Mouse (Mus musculus) midbrain, embryonic 13.5 days (tissue): Measurements from ENCODE around the gene Coro6. TPM values are rescaled to one million over a fixed set of nuclear protein-coding genes. Genes with fewer than 3 reads are reported as not detected.

ENCODE experiments used
- ATAC-seq: fragments of 200-750 bp; cut with Nextera tagmentation; 2 replicates; pipeline ENCODE4 v1.8.0; 2017; ENCODE audit warnings: mild to moderate bottlenecking, moderate TSS enrichment, moderate library complexity
- H3K27ac ChIP-seq: fragments of 300-500 bp; sonication (generic); 2 replicates; pipeline ENCODE4 v1.5.1; 2015; ENCODE audit warnings: inconsistent platforms, mild to moderate bottlenecking, moderate library complexity
- H3K27me3 ChIP-seq: fragments of 300-500 bp; sonication (generic); 2 replicates; pipeline ENCODE4 v1.6.1; 2015; ENCODE audit warnings: mild to moderate bottlenecking, inconsistent platforms
- H3K36me3 ChIP-seq: fragments of 300-500 bp; sonication (generic); 2 replicates; pipeline ENCODE4 v1.6.1; 2015; ENCODE audit warnings: mild to moderate bottlenecking, inconsistent platforms
- H3K4me1 ChIP-seq: fragments of 300-500 bp; sonication (generic); replicated peaks from 2 replicates; pipeline ENCODE4 v1.6.1; 2015; ENCODE audit warnings: inconsistent platforms
- H3K4me2 ChIP-seq: fragments of 300-500 bp; sonication (generic); replicated peaks from 2 replicates; pipeline ENCODE4 v1.6.1; 2015; ENCODE audit warnings: moderate library complexity, mild to moderate bottlenecking, inconsistent platforms
- H3K4me3 ChIP-seq: fragments of 300-500 bp; sonication (generic); replicated peaks from 2 replicates; pipeline ENCODE4 v1.5.1; 2015; ENCODE audit warnings: mild to moderate bottlenecking, inconsistent platforms
- H3K9ac ChIP-seq: fragments of 300-500 bp; sonication (generic); replicated peaks from 2 replicates; pipeline ENCODE4 v1.6.1; 2015; ENCODE audit warnings: mild to moderate bottlenecking, inconsistent platforms
- H3K9me3 ChIP-seq: fragments of 300-500 bp; sonication (generic); 2 replicates; pipeline ENCODE4 v1.6.1; 2016; ENCODE audit warnings: mild to moderate bottlenecking, inconsistent platforms
- whole genome bisulfite sequencing: fragments of 180-500 bp; shearing (Covaris S2); methylation state at CpG from one replicate; pipeline ENCODE4 v1.1.7; 2015; 5-methylcytosine and 5-hydroxymethylcytosine counted together
- polyA plus RNA-seq: library from polyadenylated mRNA; unstranded; fragments of >200 nt; fragmentation: Nextera tagmentation; extraction: Ambion mirVana; gene quantifications from 2 replicates; pipeline ENCODE4 v1.2.1, GENCODE M21; 2015

Coro6 gene
- polyA plus RNA-seq = 0.06 TPM in 1 of 2 replicates, not detected in the other

DNA sequence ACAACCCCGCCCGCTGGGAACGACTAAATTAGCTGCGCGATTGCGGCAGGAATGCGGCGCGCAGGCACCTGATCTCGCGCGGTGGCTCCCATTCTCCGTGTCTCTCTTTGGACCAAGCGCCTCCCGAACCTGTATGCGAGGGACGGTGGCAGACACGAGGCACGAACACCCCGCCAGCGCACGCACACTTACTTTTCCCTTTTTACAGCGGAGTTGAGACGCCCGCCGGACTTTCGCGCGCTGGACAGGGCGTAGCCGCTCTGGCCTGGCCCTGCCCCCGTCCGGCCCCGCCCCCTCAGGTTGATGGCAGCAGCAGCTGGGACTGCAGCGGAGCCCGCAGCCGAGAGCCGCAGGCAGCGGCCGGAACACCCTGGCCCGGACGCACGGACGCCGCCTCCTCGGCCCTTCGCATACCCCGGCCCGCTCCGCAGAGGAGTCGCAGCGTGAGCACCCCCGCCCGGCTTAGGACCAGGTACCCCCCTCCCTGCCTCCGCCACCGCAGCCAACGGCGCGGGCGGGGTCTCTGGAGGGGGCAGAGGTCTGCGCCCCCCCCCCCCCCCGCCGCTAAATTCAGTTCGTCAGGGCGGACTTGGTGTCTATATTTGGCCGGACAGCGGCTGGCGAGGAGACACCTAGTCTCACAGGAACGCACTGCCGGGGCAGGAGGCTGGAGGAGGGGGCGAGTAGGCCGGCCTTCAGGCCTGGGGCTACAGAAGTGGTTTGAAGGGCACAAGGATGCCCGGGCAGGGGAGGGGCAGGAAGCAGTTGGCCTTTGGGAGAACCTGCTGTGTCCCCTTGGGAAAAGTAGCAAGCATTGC lies at the start of gene Coro6:
Gene Coro6, plus strand, starts transcription at position 129 of the 818 bp plus-strand sequence.
- no peaks in the 10 kb centered on the region for H3K9me3 ChIP-seq
- H3K4me2 ChIP-seq = peak within 1 kb of the TSS; percentile 99
- peak; percentile 77 for ATAC-seq
- peaks cover 74% of the 10 kb centered on the region for H3K27me3 ChIP-seq
- peaks cover 15% of the 10 kb centered on the region for H3K4me1 ChIP-seq
- H3K4me3 ChIP-seq = peak within 1 kb of the TSS; percentile 54
- no peak within 1 kb of the TSS for H3K27ac ChIP-seq
- peak within 1 kb of the TSS; percentile 75 for H3K9ac ChIP-seq
- WGBS = under 1% methylated on average over 69 of the region's 73 CpGs
- peaks cover 7% of the 10 kb centered on the region; the same call in 1 of the 2 replicates for H3K36me3 ChIP-seq

DNA sequence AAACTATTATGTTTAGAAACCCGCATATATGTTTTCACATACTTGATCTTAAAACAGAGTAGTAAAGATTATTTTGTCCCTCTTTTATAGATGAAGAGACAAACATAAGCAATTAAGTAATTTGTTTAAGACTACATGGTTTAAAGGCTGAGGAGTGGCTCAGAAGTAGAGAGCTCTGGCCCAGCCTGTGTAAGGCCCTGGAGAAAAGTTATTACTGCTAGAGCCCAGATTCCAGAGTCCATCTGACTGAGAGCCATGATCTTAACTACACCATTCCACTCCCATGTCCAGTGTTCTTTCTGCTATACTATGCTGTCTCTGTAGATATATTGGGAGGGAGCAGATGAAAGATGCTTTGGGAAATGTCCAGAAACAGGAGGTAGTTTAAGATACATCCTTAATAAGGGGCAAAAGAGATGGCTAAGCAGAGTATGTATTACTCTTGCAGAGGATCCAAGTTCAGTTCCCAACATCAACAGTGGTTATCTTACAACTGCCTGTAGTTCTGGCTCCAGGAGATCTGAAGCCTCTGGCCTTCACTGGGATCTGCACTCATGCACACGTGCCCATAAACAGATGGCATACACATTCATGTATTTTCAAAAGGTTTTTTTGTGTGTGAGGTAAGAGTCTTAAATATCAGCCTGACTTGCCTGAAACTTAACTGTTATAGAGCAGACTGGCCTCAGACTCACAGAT lies 47.9 kb upstream of the Coro6 start:
- H3K4me1 ChIP-seq = no peaks in the 10 kb centered on the region
- no peak overlapping the region for H3K27ac ChIP-seq
- H3K4me3 ChIP-seq = no peak overlapping the region
- H3K27me3 ChIP-seq = no peaks in the 10 kb centered on the region
- H3K4me2 ChIP-seq = no peak overlapping the region
- H3K9me3 ChIP-seq = no peaks in the 10 kb centered on the region
- ATAC-seq = no peak
- H3K36me3 ChIP-seq = no peaks in the 10 kb centered on the region
- no peak overlapping the region for H3K9ac ChIP-seq
- WGBS = 90% methylated on average over 2 of the region's 2 CpGs

DNA sequence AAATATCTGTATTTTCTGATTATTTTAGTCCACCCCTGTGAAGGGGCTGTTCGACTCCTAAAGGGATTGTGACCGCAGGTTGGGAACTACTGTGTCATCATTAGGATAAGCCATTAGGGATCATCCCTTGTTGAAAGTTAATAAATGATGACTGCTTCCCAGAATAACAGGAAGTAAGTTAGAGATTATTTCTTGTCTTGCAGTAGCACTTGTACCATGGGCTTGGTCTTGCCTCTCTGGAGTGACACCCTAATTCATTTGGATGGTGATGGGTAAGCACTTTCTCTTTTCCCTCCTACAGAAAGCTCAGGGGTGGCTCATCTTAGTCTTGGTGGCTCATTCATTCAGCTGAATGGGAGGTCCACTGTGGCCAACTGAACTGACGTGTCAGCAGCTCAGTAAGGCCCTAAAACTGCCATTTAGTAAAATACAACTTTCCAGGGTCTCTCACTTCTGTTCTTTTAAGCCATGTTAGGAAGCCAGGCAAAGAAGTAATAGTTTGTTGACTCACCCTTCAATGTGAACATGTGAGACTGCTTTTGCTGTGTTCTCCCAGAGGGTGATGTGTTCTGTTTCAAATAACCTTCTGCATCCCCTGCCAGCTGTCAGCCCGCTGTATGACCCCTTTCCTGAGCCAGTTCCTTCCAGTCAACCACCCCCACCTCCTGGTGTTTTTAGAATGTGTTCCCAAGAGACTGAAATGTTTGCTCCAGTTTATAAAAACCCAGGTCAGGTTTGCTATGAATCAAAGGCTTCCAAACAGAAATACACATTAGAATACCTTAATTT lies 45.8 kb upstream of the Coro6 start:
- Histone ChIP-seq H3K4me1 (no peaks in the 10 kb centered on the region), H3K9me3 (no peaks in the 10 kb centered on the region), H3K36me3 (peaks cover 4% of the 10 kb centered on the region), H3K4me3 (no peak overlapping the region), H3K27ac (no peak overlapping the region), H3K4me2 (no peak overlapping the region), H3K27me3 (no peaks in the 10 kb centered on the region), H3K9ac (no peak overlapping the region)
- 84% methylated on average over 4 of the region's 4 CpGs for WGBS
- no peak for ATAC-seq

DNA sequence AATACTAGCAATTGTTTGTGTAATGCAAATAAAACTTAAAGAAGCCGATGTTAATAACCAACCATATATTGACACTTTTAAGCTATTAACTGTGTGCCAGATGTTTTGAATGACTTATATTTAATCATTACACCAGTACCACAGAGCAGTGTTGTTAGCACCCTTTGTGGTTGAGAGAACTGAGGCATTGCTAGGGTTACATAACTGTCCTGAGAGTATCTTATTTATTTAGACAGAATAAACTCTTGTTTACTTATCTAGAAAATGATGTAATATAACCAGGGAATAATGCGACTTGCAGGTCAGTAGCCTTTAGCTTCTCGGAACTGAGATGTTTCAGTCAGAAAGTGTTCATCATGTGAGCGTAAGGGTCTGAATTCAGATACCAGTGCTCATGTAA lies 44.2 kb upstream of the Coro6 start:
- no peak overlapping the region for H3K9ac ChIP-seq
- no peaks in the 10 kb centered on the region for H3K9me3 ChIP-seq
- peaks cover 17% of the 10 kb centered on the region for H3K36me3 ChIP-seq
- no peak for ATAC-seq
- 98% methylated on average over 4 of the region's 4 CpGs for WGBS
- no peaks in the 10 kb centered on the region for H3K27me3 ChIP-seq
- no peak overlapping the region for H3K4me3 ChIP-seq
- no peaks in the 10 kb centered on the region for H3K4me1 ChIP-seq
- no peak overlapping the region for H3K27ac ChIP-seq
- no peak overlapping the region for H3K4me2 ChIP-seq

DNA sequence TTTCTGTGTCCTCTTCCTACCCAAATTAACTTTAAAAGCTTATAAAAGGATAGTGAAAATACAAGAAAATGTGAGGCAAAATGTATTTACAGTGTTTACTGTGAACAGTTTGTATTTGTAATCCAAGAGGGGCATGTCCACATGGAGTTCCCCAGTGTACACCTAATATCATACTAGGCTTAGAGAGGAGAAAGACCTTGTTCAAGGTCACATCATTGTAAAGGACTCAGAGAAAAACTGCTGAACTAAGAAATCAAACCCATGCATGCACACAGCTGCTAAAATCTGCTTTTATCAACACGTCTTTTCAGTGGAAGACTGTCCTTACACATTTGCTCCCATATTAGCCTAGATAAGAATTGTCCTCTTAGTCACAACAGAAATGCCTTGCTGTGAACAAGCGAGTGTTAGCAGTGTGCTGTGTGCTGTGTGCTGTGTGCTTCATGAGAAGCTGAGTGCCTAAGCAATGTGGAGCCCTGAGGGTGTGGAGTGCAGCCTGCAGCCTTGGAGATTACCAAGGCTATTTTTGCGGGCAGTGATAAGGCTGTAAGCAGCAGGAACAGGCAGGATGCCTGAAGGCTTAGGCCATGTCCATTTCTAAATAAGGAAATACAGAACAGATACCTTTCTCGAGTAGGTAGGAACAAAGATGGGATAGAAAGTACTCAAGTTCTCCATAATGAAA lies 38.9 kb upstream of the Coro6 start:
- Histone ChIP-seq H3K4me1 (no peaks in the 10 kb centered on the region), H3K9ac (no peak overlapping the region), H3K36me3 (peaks cover 26% of the 10 kb centered on the region), H3K27ac (no peak overlapping the region), H3K9me3 (no peaks in the 10 kb centered on the region), H3K4me2 (no peak overlapping the region), H3K27me3 (no peaks in the 10 kb centered on the region), H3K4me3 (no peak overlapping the region)
- ATAC-seq = no peak
- WGBS = 84% methylated on average over 4 of the region's 4 CpGs

DNA sequence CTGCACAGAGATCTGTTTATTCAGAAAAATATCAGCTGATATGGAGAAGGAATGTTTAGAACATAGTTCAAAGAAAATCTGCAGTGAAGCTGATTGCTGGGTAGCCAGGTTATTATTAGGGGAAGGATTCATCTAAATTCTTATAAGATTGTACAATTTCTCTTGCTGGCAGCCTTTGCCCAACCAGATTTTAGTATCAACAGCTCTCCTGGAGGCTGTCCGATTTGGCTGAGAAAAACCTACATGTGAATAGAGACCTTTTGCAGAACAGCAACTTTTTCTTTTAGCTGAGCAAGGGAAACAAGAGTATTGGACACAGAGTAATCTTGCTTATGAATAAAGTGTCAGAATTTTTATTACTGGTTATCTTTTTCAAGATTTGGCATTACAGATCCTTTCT lies 33.8 kb upstream of the Coro6 start:
- H3K4me2 ChIP-seq = no peak overlapping the region
- H3K4me1 ChIP-seq = no peaks in the 10 kb centered on the region
- ATAC-seq = no peak
- no peak overlapping the region for H3K27ac ChIP-seq
- H3K4me3 ChIP-seq = no peak overlapping the region
- no peaks in the 10 kb centered on the region for H3K27me3 ChIP-seq
- H3K36me3 ChIP-seq = peaks cover 12% of the 10 kb centered on the region
- no peak overlapping the region for H3K9ac ChIP-seq
- no peaks in the 10 kb centered on the region for H3K9me3 ChIP-seq
- 93% methylated on average over 1 of the region's 1 CpGs for WGBS

DNA sequence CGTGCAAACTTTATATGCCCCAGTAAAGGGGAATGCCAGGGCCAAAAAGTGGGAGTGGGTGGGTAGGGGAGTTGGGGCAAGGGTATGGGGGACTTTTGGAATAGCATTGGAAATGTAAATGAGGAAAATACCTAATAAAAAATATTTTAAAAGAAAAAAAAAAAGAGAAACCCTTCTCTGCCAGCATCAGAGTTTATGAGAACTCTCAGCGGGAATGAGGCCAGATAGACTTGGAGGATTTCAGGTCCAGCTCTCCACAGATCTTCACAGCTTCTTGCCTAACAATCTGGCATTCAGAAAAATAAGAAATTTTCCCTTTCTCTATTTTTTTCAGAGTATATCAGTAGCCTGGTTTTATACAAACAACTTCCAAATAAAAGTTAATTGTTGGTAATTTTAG lies 25.2 kb upstream of the Coro6 start:
- no peaks in the 10 kb centered on the region for H3K27me3 ChIP-seq
- H3K27ac ChIP-seq = no peak overlapping the region
- no peak for ATAC-seq
- 95% methylated on average over 2 of the region's 2 CpGs for WGBS
- no peaks in the 10 kb centered on the region for H3K4me1 ChIP-seq
- peaks cover 35% of the 10 kb centered on the region for H3K36me3 ChIP-seq
- H3K4me2 ChIP-seq = no peak overlapping the region
- H3K9me3 ChIP-seq = no peaks in the 10 kb centered on the region
- no peak overlapping the region for H3K4me3 ChIP-seq
- H3K9ac ChIP-seq = no peak overlapping the region

DNA sequence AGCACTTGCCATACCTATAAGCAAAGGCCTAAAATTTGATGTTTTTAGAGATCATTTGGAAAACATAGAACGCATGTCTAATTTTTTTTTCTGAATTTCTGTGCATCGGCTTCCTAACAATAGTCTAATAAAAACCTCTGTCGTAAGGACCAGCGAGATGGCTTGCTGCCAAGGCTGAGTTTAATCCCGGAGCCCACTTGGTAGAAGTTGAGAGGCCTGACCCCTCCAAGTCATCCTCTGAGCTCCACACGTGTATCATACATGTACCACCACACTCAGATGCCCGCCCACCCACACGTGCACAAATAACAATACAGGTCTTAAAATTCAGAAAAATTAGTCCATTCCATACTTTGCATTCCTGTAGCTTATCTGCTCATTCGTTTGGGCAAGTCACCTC lies 22.1 kb upstream of the Coro6 start:
- WGBS = 89% methylated on average over 9 of the region's 9 CpGs
- Histone ChIP-seq H3K4me3 (no peak overlapping the region), H3K4me2 (no peak overlapping the region), H3K9me3 (no peaks in the 10 kb centered on the region), H3K4me1 (no peaks in the 10 kb centered on the region), H3K27me3 (no peaks in the 10 kb centered on the region), H3K36me3 (peaks cover 49% of the 10 kb centered on the region), H3K27ac (no peak overlapping the region), H3K9ac (no peak overlapping the region)
- ATAC-seq = no peak

DNA sequence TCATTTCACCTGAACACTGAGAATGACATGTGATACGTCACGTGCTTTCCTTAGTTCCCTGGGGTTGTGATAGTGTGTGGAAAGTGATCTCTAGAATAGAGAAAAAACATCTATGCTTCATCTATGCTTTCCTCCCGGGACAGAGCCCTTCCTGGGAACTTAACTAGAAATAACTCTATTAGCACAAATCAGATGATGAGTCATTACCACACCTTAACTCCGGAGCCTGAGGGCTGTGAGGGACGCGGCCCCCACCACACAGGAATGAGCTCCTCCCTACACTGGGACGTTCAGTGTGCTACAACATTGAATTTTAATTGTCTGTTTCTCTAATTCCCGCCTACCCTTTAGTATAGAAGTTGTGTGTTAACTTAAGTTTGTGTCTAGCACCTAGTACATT lies 21.2 kb upstream of the Coro6 start:
- Histone ChIP-seq H3K4me2 (no peak overlapping the region), H3K27me3 (no peaks in the 10 kb centered on the region), H3K9me3 (no peaks in the 10 kb centered on the region), H3K36me3 (peaks cover 50% of the 10 kb centered on the region), H3K4me3 (no peak overlapping the region), H3K27ac (no peak overlapping the region), H3K4me1 (no peaks in the 10 kb centered on the region), H3K9ac (no peak overlapping the region)
- ATAC-seq = no peak
- 88% methylated on average over 8 of the region's 8 CpGs for WGBS

DNA sequence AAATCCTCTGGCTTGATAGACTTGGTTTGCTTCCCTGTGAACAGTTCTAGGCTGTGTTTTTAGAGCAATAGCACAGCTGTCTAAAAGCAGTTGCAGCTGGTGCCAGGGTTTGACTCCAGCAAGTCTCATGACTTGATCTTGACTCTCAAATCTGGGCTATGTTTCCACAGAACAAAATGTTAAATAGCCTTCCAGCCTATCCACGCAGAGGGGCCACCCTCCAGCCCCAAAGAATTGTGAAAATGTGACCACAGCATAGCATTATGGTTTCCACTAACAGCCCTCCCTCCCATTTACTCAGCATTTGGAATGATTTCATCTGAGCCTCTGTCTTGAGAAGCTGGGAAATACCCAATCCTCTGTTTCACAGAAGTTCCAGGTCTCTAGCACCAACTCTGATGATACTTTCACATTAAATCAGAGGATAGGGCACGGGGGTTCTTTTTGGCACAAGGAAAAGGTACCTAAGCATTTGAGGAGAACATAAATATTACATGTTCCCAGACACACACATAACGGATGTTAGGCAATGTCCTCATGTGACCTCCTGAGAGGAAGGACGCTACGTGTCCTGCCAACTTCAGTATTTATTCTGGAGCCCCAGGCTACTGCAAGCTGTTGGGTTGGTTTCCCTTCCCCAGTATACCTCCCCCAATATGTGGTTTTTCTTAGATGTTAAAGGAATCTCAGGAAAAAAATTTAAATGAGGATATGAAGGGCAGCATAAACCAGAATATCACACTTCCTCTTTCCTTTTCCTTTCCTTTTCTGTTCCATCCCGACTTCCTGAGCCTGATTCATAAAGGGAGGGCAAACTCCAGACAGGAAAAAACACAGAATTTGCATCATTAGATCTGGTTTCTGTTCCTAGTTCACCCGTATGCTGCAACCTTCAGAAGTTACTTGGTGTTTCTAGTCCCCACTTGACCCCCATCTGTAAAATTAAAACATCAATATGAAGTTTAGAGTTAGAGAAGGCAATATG lies 19.7 kb upstream of the Coro6 start:
- Histone ChIP-seq H3K9ac (no peak overlapping the region), H3K4me2 (no peak overlapping the region), H3K27me3 (no peaks in the 10 kb centered on the region), H3K4me3 (no peak overlapping the region), H3K9me3 (no peaks in the 10 kb centered on the region), H3K36me3 (peaks cover 49% of the 10 kb centered on the region), H3K27ac (no peak overlapping the region), H3K4me1 (no peaks in the 10 kb centered on the region)
- 89% methylated on average over 7 of the region's 7 CpGs for WGBS
- ATAC-seq = no peak

DNA sequence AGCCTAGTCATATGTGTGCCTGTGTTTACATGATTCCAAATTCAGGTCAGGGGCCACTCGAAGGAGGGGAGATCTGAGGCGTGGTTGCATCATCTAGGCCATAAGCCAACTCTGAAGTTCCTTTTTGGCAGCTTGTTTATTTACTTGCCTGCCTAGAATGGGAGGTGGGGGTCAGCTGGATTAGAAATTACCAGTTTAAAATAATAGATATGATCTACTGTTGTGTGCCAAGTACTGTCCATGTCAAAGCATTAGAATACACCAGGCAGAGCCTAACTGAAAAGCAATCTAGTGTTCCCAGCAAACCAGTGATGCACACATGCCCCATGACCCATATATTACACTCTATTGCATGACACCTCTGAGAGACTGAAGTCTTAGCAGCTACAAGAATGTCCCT lies 17.3 kb upstream of the Coro6 start:
- H3K36me3 ChIP-seq = peaks cover 41% of the 10 kb centered on the region
- no peaks in the 10 kb centered on the region for H3K27me3 ChIP-seq
- H3K9me3 ChIP-seq = no peaks in the 10 kb centered on the region
- H3K4me1 ChIP-seq = no peaks in the 10 kb centered on the region
- H3K27ac ChIP-seq = no peak overlapping the region
- no peak for ATAC-seq
- H3K4me3 ChIP-seq = no peak overlapping the region
- H3K4me2 ChIP-seq = no peak overlapping the region
- no peak overlapping the region for H3K9ac ChIP-seq
- WGBS = 80% methylated on average over 2 of the region's 2 CpGs
